In the genomic region with DNA sequence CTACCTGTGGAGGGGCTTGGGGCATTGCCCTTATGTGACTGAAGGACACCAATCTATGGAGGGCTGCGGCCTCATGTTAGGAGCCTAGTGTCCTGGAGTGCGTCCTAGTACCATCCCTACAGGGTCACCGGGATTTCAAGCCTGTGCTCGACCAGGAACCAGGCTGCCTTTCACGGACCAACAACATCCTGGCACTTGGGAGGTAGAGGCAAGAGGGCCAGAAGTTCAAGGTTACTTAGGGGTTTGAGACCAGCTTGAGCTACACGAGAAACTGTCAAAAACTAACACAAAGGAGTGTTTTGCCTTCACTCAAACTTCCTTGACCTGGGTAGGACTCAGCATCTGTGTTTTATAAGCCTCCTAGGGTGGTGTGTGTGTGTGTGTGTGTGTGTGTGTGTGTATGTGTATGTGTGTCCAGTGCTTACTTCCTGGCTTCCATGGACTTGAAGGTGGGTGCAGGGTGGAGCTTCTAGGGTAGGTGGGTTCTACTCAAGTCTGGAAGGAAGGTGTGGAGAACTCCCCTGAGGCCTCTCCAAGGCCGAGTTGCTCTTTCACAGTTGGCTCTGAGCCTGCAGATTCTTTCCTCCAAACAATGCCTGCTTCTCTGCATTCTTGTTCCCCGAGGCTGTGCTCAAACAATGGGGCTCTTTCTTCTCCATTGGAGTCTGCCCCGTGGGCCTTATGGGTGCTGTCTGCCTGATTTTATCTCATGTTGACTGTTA, we compare ENCODE assay signal across 8 mouse cellular contexts. TPM values are rescaled to one million over a fixed set of nuclear protein-coding genes. Genes with fewer than 3 reads are reported as not detected.
A peak's percentile ranks its signal among the peaks of the same experiment; 100 is the strongest.
DNase-seq lines count a peak whose midpoint lies in the region; ATAC-seq and TF ChIP-seq lines count a peak whose summit lies in the region.

No protein-coding gene starts in this region.

- WGBS in embryonic facial prominence, embryonic 15.5 days: 52% methylated on average over 9 of the region's 9 CpGs
- WGBS in hindbrain, embryonic 10.5 days: 48% methylated on average over 9 of the region's 9 CpGs

- intact Hi-C loops in left cerebral cortex, adult 2 months (cut with DNase I): no loop called here

- H3K27me3 ChIP-seq in embryonic facial prominence, embryonic 15.5 days: no peaks in the 10 kb centered on the region
- H3K27me3 ChIP-seq in hindbrain, embryonic 10.5 days (ENCODE audit: insufficient read depth, poor library complexity, severe bottlenecking): no peaks in the 10 kb centered on the region

- no peaks in the 10 kb centered on the region for H3K36me3 ChIP-seq in embryonic facial prominence, embryonic 15.5 days
- peaks cover 16% of the 10 kb centered on the region for H3K36me3 ChIP-seq in hindbrain, embryonic 10.5 days

- no peak overlapping the region for H3K4me2 ChIP-seq in embryonic facial prominence, embryonic 15.5 days (replicated peaks)

- no peaks in the 10 kb centered on the region for H3K9me3 ChIP-seq in embryonic facial prominence, embryonic 15.5 days (replicated peaks)
- H3K9me3 ChIP-seq in hindbrain, embryonic 10.5 days: no peaks in the 10 kb centered on the region

- peak; percentile 30 for ATAC-seq in embryonic facial prominence, embryonic 15.5 days (ENCODE audit: insufficient number of reproducible peaks, low FRiP score, low TSS enrichment, low read depth)

- peak; percentile 93 for DNase-seq in R1 (ENCODE audit: low read depth, low spot score)
- DNase-seq in hindbrain, embryonic 10.5 days (ENCODE audit: low spot score): peak; percentile 61
- DNase-seq in lung, postnatal 36 days: peak; percentile 64
- DNase-seq in left cerebral cortex, adult 11 months (ENCODE audit: low spot score): no peak
- DNase-seq in left cerebral cortex, adult 2 months (ENCODE audit: extremely low spot score in 1 of 2, low spot score in 2 of 2): no peak
- no peak for DNase-seq in layer of hippocampus, adult 9-10 months (ENCODE audit: low spot score)
- DNase-seq in adrenal gland, postnatal 25 days: no peak

- no peak for TF ChIP-seq CTCF in left cerebral cortex, adult 2 months (IDR thresholded peaks at IDR 0.05)

- peak overlapping the region; percentile 66 for H3K27ac ChIP-seq in embryonic facial prominence, embryonic 15.5 days (replicated peaks)
- H3K27ac ChIP-seq in hindbrain, embryonic 10.5 days: peak overlapping the region; percentile 89
- no peak overlapping the region for H3K27ac ChIP-seq in left cerebral cortex, adult 2 months

- peaks cover 59% of the 10 kb centered on the region for H3K4me1 ChIP-seq in embryonic facial prominence, embryonic 15.5 days
- peaks cover 73% of the 10 kb centered on the region for H3K4me1 ChIP-seq in hindbrain, embryonic 10.5 days (replicated peaks)

- H3K9ac ChIP-seq in embryonic facial prominence, embryonic 15.5 days: no peak overlapping the region

- H3K4me3 ChIP-seq in embryonic facial prominence, embryonic 15.5 days (replicated peaks): no peak overlapping the region
- no peak overlapping the region for H3K4me3 ChIP-seq in hindbrain, embryonic 10.5 days
- H3K4me3 ChIP-seq in left cerebral cortex, adult 2 months: no peak overlapping the region

RNA-seq across cellular contexts. Expression of a gene that starts 40.1 kb away (rescaled TPM):
- 28.4 and 28.9 TPM in 2 replicates for polyA plus RNA-seq in embryonic facial prominence, embryonic 15.5 days (2015; fragmentation: Nextera tagmentation; extraction: Ambion mirVana)
- 24.1 and 33.1 TPM in 2 replicates for polyA plus RNA-seq in hindbrain, embryonic 10.5 days (2016; fragmentation: Nextera tagmentation; extraction: Ambion mirVana)
- total RNA-seq in left cerebral cortex, adult 2 months (2021): 100 to 1,000 TPM; 247 to 298 TPM
- 70.3 and 73.5 TPM in 2 replicates for total RNA-seq in adrenal gland, postnatal 25 days (2021)

Comparison
In these comparisons a context has a peak if more than half of its experiments do, and no peak if none do; other contexts are left out.
1. DNase-seq: peak in R1 (single experiment), hindbrain, embryonic 10.5 days (single experiment) and lung, postnatal 36 days (single experiment); none in left cerebral cortex, adult 11 months (single experiment), left cerebral cortex, adult 2 months (0 of 2), layer of hippocampus, adult 9-10 months (single experiment) and adrenal gland, postnatal 25 days (single experiment).